Comparison of ENCODE assay signal across 35 mouse cellular contexts in genomic region chr8:57343731-57344315, GRCm38 (mm10). TPM values are rescaled to one million over a fixed set of nuclear protein-coding genes. Genes with fewer than 3 reads are reported as not detected.
DNase-seq lines count a peak whose midpoint lies in the region; ATAC-seq and TF ChIP-seq lines count a peak whose summit lies in the region.
"Had no signal": no experiment of that assay in that cellular context is flagged by ENCODE, and none has a peak within 500 bp of the region (broad histone marks: within the 10 kb centered on the region; RNA-seq: fewer than 3 reads in every experiment).

No protein-coding gene starts in this region.

- no peak overlapping the region for H3K9ac ChIP-seq in forebrain, postnatal 0 days
- no peak overlapping the region for H3K9ac ChIP-seq in midbrain, embryonic 11.5 days (ENCODE audit: low read length)
- H3K9ac ChIP-seq in midbrain, embryonic 15.5 days, result no peak overlapping the region
- H3K9ac ChIP-seq in limb, embryonic 13.5 days, result no peak overlapping the region
- H3K9ac ChIP-seq: heart, embryonic 13.5 days; hindbrain, embryonic 12.5 days; limb, embryonic 15.5 days; liver, embryonic 13.5 days; stomach, embryonic 15.5 days had no signal

- H3K27ac ChIP-seq in forebrain, embryonic 10.5 days, result no peak overlapping the region
- no peak overlapping the region for H3K27ac ChIP-seq in forebrain, postnatal 0 days (ENCODE audit: low read depth, low read length)
- no peak overlapping the region for H3K27ac ChIP-seq in midbrain, embryonic 11.5 days (ENCODE audit: low read depth, low read length)
- no peak overlapping the region for H3K27ac ChIP-seq in midbrain, embryonic 15.5 days
- no peak overlapping the region for H3K27ac ChIP-seq in limb, embryonic 13.5 days
- H3K27ac ChIP-seq: heart, adult 2 months; heart, embryonic 13.5 days; hindbrain, embryonic 12.5 days; limb, embryonic 15.5 days; liver, embryonic 13.5 days; macrophage; stomach, embryonic 15.5 days had no signal

- TF ChIP-seq CTCF in forebrain, postnatal 0 days (IDR thresholded peaks at IDR 0.05; ENCODE audit: low read depth), result no peak

- no peak for ATAC-seq in forebrain, postnatal 0 days
- no peak for ATAC-seq in midbrain, embryonic 11.5 days (ENCODE audit: low FRiP score)
- no peak for ATAC-seq in midbrain, embryonic 15.5 days (replicated peaks)
- no peak for ATAC-seq in limb, embryonic 13.5 days (ENCODE audit: low FRiP score, low read depth)
- ATAC-seq: forebrain, embryonic 14.5 days; intestine, embryonic 16.5 days; lung, postnatal 0 days had no signal

- H3K4me3 ChIP-seq in forebrain, embryonic 10.5 days, result no peak overlapping the region
- no peak overlapping the region for H3K4me3 ChIP-seq in forebrain, postnatal 0 days (ENCODE audit: low read depth, low read length)
- no peak overlapping the region for H3K4me3 ChIP-seq in midbrain, embryonic 11.5 days (ENCODE audit: low read depth, low read length)
- no peak overlapping the region for H3K4me3 ChIP-seq in midbrain, embryonic 15.5 days
- H3K4me3 ChIP-seq in limb, embryonic 13.5 days, result no peak overlapping the region
- H3K4me3 ChIP-seq: heart, adult 2 months; heart, embryonic 13.5 days; hindbrain, embryonic 12.5 days; limb, embryonic 15.5 days; liver, embryonic 13.5 days; stomach, embryonic 15.5 days had no signal

- H3K36me3 ChIP-seq in forebrain, embryonic 10.5 days (replicated peaks), result no peaks in the 10 kb centered on the region
- H3K36me3 ChIP-seq in forebrain, postnatal 0 days (ENCODE audit: insufficient read depth), result no peaks in the 10 kb centered on the region
- H3K36me3 ChIP-seq in midbrain, embryonic 11.5 days (ENCODE audit: control insufficient read depth, insufficient read depth, low read length), result no peaks in the 10 kb centered on the region
- no peaks in the 10 kb centered on the region for H3K36me3 ChIP-seq in midbrain, embryonic 15.5 days (replicated peaks)
- no peaks in the 10 kb centered on the region for H3K36me3 ChIP-seq in limb, embryonic 13.5 days
- H3K36me3 ChIP-seq: G1E; hindbrain, embryonic 12.5 days; limb, embryonic 15.5 days; liver, embryonic 13.5 days; stomach, embryonic 15.5 days had no signal

- peaks cover 100% of the 10 kb centered on the region for H3K27me3 ChIP-seq in forebrain, embryonic 10.5 days (ENCODE audit: poor library complexity, severe bottlenecking)
- peaks cover 99% of the 10 kb centered on the region for H3K27me3 ChIP-seq in forebrain, postnatal 0 days (ENCODE audit: insufficient read depth, low read length)
- H3K27me3 ChIP-seq in midbrain, embryonic 11.5 days (ENCODE audit: control insufficient read depth, insufficient read depth, low read length), result peaks cover 99% of the 10 kb centered on the region
- H3K27me3 ChIP-seq in midbrain, embryonic 15.5 days (replicated peaks), result peaks cover 89% of the 10 kb centered on the region
- H3K27me3 ChIP-seq in limb, embryonic 13.5 days, result peaks cover 85% of the 10 kb centered on the region

- DNase-seq in forebrain, embryonic 10.5 days (ENCODE audit: extremely low spot score, low spot score), result peak; percentile 15
- DNase-seq in forebrain, postnatal 0 days, result no peak
- DNase-seq in midbrain, embryonic 11.5 days (ENCODE audit: low spot score, missing footprints), result peak; percentile 92
- peak; percentile 13 for DNase-seq in embryo, embryonic 9.5 days (ENCODE audit: extremely low spot score)
- DNase-seq in urinary bladder, postnatal 4 days (ENCODE audit: low spot score in 2 of 2), result no peak
- DNase-seq in natural killer cell, adult 2 months (ENCODE audit: low spot score in 2 of 2), result no peak
- DNase-seq: adrenal gland, postnatal 10 days; cerebellum, adult 8-10 months; cerebellum, postnatal 25 days; gastrocnemius, postnatal 36 days; heart, adult 2 months; heart, postnatal 10 days; kidney, adult 8-10 months; kidney, postnatal 10 days; layer of hippocampus, postnatal 36 days; liver, embryonic 13.5 days; lung, adult 18-20 months; right cerebral cortex, postnatal 14 days; thymus, postnatal 14 days had no signal

- 3% methylated on average over 6 of the region's 6 CpGs for WGBS in forebrain, embryonic 10.5 days
- 5% methylated on average over 6 of the region's 6 CpGs for WGBS in forebrain, postnatal 0 days
- WGBS in midbrain, embryonic 11.5 days, result 3% methylated on average over 6 of the region's 6 CpGs
- 5% methylated on average over 6 of the region's 6 CpGs for WGBS in midbrain, embryonic 15.5 days
- 20% methylated on average over 6 of the region's 6 CpGs for WGBS in limb, embryonic 13.5 days

- no peak overlapping the region for H3K4me2 ChIP-seq in forebrain, postnatal 0 days (ENCODE audit: low read depth)
- H3K4me2 ChIP-seq in midbrain, embryonic 11.5 days, result no peak overlapping the region
- no peak overlapping the region for H3K4me2 ChIP-seq in midbrain, embryonic 15.5 days
- H3K4me2 ChIP-seq in limb, embryonic 13.5 days (replicated peaks), result 0 out of 2 replicates have a peak overlapping the region, but pooled peaks have one; percentile 7
- H3K4me2 ChIP-seq: heart, embryonic 13.5 days; hindbrain, embryonic 12.5 days; limb, embryonic 15.5 days; liver, embryonic 13.5 days; stomach, embryonic 15.5 days had no signal

- no peaks in the 10 kb centered on the region for H3K9me3 ChIP-seq in forebrain, embryonic 10.5 days
- H3K9me3 ChIP-seq in forebrain, postnatal 0 days (ENCODE audit: low read length), result no peaks in the 10 kb centered on the region
- H3K9me3 ChIP-seq in midbrain, embryonic 11.5 days (ENCODE audit: control insufficient read depth, low read length), result no peaks in the 10 kb centered on the region
- no peaks in the 10 kb centered on the region for H3K9me3 ChIP-seq in midbrain, embryonic 15.5 days
- no peaks in the 10 kb centered on the region for H3K9me3 ChIP-seq in limb, embryonic 13.5 days
- H3K9me3 ChIP-seq: G1E; heart, embryonic 13.5 days; hindbrain, embryonic 12.5 days; limb, embryonic 15.5 days; liver, embryonic 13.5 days; stomach, embryonic 15.5 days had no signal

- H3K4me1 ChIP-seq in forebrain, embryonic 10.5 days, result peaks cover 9% of the 10 kb centered on the region
- H3K4me1 ChIP-seq in forebrain, postnatal 0 days (ENCODE audit: insufficient read depth), result 0 out of 2 replicates have a peak, but pooled peaks cover 8% of the 10 kb centered on the region
- H3K4me1 ChIP-seq in midbrain, embryonic 11.5 days (ENCODE audit: control insufficient read depth, insufficient read depth, low read length), result peaks cover 5% of the 10 kb centered on the region
- H3K4me1 ChIP-seq in midbrain, embryonic 15.5 days, result peaks cover 4% of the 10 kb centered on the region; the same call in 1 of the 2 replicates
- H3K4me1 ChIP-seq in limb, embryonic 13.5 days, result peaks cover 86% of the 10 kb centered on the region
- H3K4me1 ChIP-seq: liver, embryonic 13.5 days had no signal

RNA-seq across cellular contexts. Expression of gene Hand2, which starts 23.0 kb away (rescaled TPM):
- not detected in 2 replicates for polyA plus RNA-seq in forebrain, embryonic 10.5 days (2016; fragmentation: Nextera tagmentation; extraction: Ambion mirVana)
- not detected in 2 replicates for total RNA-seq in forebrain, postnatal 0 days (2014; rRNA removed)
- polyA plus RNA-seq in forebrain, postnatal 0 days (2015; fragmentation: Nextera tagmentation; extraction: Ambion mirVana), result not detected in 2 replicates
- polyA plus RNA-seq in midbrain, embryonic 11.5 days (2014; fragmentation: Nextera tagmentation; extraction: Ambion mirVana), result not detected in 2 replicates
- not detected in 2 replicates for polyA plus RNA-seq in midbrain, embryonic 15.5 days (2015; fragmentation: Nextera tagmentation; extraction: Ambion mirVana)
- 10.8 and 11.4 TPM in 2 replicates for polyA plus RNA-seq in limb, embryonic 13.5 days (2015; fragmentation: Nextera tagmentation; extraction: Ambion mirVana)
- total RNA-seq: G1E; gastrocnemius, adult 18-20 months; gastrocnemius, postnatal 36 days; layer of hippocampus, postnatal 36 days; left cerebral cortex, postnatal 10 days; megakaryocyte-erythroid progenitor cell, adult 5-6 weeks; monocyte, adult 5-6 weeks had no signal
- polyA plus RNA-seq: C2C12; forebrain, embryonic 14.5 days; G1E; hindbrain, embryonic 12.5 days; macrophage had no signal

Comparison
In these comparisons a context has a peak if more than half of its experiments do, and no peak if none do; other contexts are left out.
1. DNase-seq: peak in forebrain, embryonic 10.5 days (single experiment), midbrain, embryonic 11.5 days (single experiment) and embryo, embryonic 9.5 days (single experiment); none in forebrain, postnatal 0 days (single experiment), urinary bladder, postnatal 4 days (0 of 2) and natural killer cell, adult 2 months (0 of 2).
2. RNA of gene Hand2, which starts 23.0 kb away (polyA plus RNA-seq): 10.8 to 11.4 TPM in limb, embryonic 13.5 days; not detected in forebrain, embryonic 10.5 days, not detected in forebrain, postnatal 0 days, not detected in midbrain, embryonic 11.5 days and not detected in midbrain, embryonic 15.5 days; every median in the first group is over 10 times any median in the second.